Mouse (Mus musculus) heart, postnatal 0 days (tissue): ENCODE data around the gene Slc7a5.

Source experiments
- CTCF ChIP-seq: IDR thresholded peaks from 2 replicates; pipeline ENCODE4 v1.5.1; 2016; ENCODE audit warnings: antibody characterized with exemption, control low read depth, low read depth
- EP300 ChIP-seq: IDR thresholded peaks from 2 replicates; pipeline ENCODE4 v1.6.1; 2016; ENCODE audit warnings: antibody characterized with exemption, low read depth

GRCm38 (mm10) chr8:121932668-121933520, 25.4 kb upstream of the Slc7a5 start:
- TF ChIP-seq EP300 (no peak), CTCF (no peak)
